Mouse (Mus musculus) bone marrow macrophage, adult 2 months (primary cell): ENCODE results near the gene Cenpa.

Source experiments
- CTCF ChIP-seq: IDR thresholded peaks from 2 replicates; pipeline ENCODE4 v1.5.1; 2012; ENCODE audit warnings: low read depth, mild to moderate bottlenecking, low read length, moderate library complexity
- POLR2A ChIP-seq: IDR thresholded peaks from 2 replicates; pipeline ENCODE4 v1.6.1; 2012; ENCODE audit warnings: mild to moderate bottlenecking, low read depth, low read length, borderline replicate concordance

DNA sequence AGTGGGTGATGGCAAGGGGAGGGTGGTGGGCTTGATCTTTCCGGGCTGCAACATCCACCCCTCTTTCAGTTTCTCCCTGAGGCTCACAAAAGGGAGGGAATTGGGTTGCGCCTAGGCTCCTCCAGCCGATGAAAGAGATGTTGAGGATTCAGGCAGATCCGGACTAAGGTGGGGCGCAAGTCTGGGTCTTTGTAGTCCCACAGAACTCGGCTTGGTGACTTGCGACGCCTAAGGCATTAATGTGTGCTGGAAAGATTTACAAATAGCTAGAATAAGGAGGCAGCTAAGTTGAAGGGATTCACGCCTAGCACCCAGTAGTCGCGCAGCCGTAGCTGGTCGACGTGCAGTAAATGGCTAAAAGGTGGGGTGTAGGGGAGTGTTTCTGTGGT is 45.4 kb downstream of the Cenpa start:
- TF ChIP-seq POLR2A (no peak), CTCF (no peak)
